Mouse (Mus musculus) liver, adult 2 months (tissue): ENCODE measurements at regions not wholly inside any gene's neighbourhood (a gene's known extent, or its start where the extent isn't known, plus 50 kb on each side); places are given as distances from the start of the nearest gene placed in this dataset.

Experiments used
- CTCF ChIP-seq: fragments of 200-500 bp; IDR thresholded peaks from 2 replicates; pipeline ENCODE4 v1.5.1; 2011; ENCODE audit warnings: low read depth, low read length, control low read depth
- POLR2A ChIP-seq: fragments of 200-500 bp; IDR thresholded peaks from 2 replicates; pipeline ENCODE4 v1.6.1; 2011; ENCODE audit warnings: low read length, control low read depth; ENCODE audit not compliant: insufficient read depth; ENCODE audit errors: extremely low read depth

- TF ChIP-seq POLR2A, result no peak
- no peak for TF ChIP-seq CTCF
Observed at GRCm38 (mm10) chr8:91872278-91873115, 70.6 kb upstream of the Irx3 start.
